Mouse (Mus musculus): ENCODE data around the gene Gucy1b1. TPM values are rescaled to one million over a fixed set of nuclear protein-coding genes. Genes with fewer than 3 reads are reported as not detected.

Gucy1b1 gene
- polyA plus RNA-seq, 1 experiment: 0.37 TPM

GRCm38 (mm10) chr3:82099127-82099526 is 24.6 kb upstream of the Gucy1b1 start:
- no peak overlapping the region for H3K9ac ChIP-seq (ENCODE audit: low read depth, poor library complexity, severe bottlenecking)
- H3K9me3 ChIP-seq (replicated peaks; ENCODE audit: control insufficient read depth, insufficient read depth, low read length, poor library complexity, severe bottlenecking): no peaks in the 10 kb centered on the region
- H3K4me3 ChIP-seq (ENCODE audit: low read depth, low read length): no peak overlapping the region
- no peaks in the 10 kb centered on the region for H3K27me3 ChIP-seq (ENCODE audit: control insufficient read depth, insufficient read depth, low read length, poor library complexity, severe bottlenecking)
- H3K4me1 ChIP-seq (ENCODE audit: control insufficient read depth, insufficient read depth, low read length): no peaks in the 10 kb centered on the region
- no peak overlapping the region for H3K27ac ChIP-seq (ENCODE audit: insufficient read depth, low read length)
- H3K36me3 ChIP-seq (ENCODE audit: control insufficient read depth, insufficient read depth, low read length, poor library complexity, severe bottlenecking): no peaks in the 10 kb centered on the region
- no peak for TF ChIP-seq CTCF (IDR thresholded peaks at IDR 0.05; ENCODE audit: low read depth, low read length)
- no peak for TF ChIP-seq EP300 (IDR thresholded peaks at IDR 0.05; ENCODE audit: insufficient read depth, low read depth, low read length)
- no peak for TF ChIP-seq POLR2A (IDR thresholded peaks at IDR 0.05; ENCODE audit: insufficient read depth, low read length)

- H3K9me3 ChIP-seq (replicated peaks; ENCODE audit: control insufficient read depth, insufficient read depth, low read length, poor library complexity, severe bottlenecking): no peaks in the 10 kb centered on the region
- H3K4me1 ChIP-seq (ENCODE audit: control insufficient read depth, insufficient read depth, low read length): no peaks in the 10 kb centered on the region
- H3K36me3 ChIP-seq (ENCODE audit: control insufficient read depth, insufficient read depth, low read length, poor library complexity, severe bottlenecking): no peaks in the 10 kb centered on the region
- no peak overlapping the region for H3K9ac ChIP-seq (ENCODE audit: low read depth, poor library complexity, severe bottlenecking)
- no peak overlapping the region for H3K4me3 ChIP-seq (ENCODE audit: low read depth, low read length)
- H3K27ac ChIP-seq (ENCODE audit: insufficient read depth, low read length): no peak overlapping the region
- no peaks in the 10 kb centered on the region for H3K27me3 ChIP-seq (ENCODE audit: control insufficient read depth, insufficient read depth, low read length, poor library complexity, severe bottlenecking)
- TF ChIP-seq EP300 (IDR thresholded peaks at IDR 0.05; ENCODE audit: insufficient read depth, low read depth, low read length) (no peak), CTCF (IDR thresholded peaks at IDR 0.05; ENCODE audit: low read depth, low read length) (no peak), POLR2A (IDR thresholded peaks at IDR 0.05; ENCODE audit: insufficient read depth, low read length) (no peak)
Measured at GRCm38 (mm10) chr3:82096801-82097200, 22.3 kb upstream of the Gucy1b1 start.

- H3K4me1 ChIP-seq (ENCODE audit: control insufficient read depth, insufficient read depth, low read length): no peaks in the 10 kb centered on the region
- no peak for TF ChIP-seq POLR2A (IDR thresholded peaks at IDR 0.05; ENCODE audit: insufficient read depth, low read length)
- no peak for TF ChIP-seq EP300 (IDR thresholded peaks at IDR 0.05; ENCODE audit: insufficient read depth, low read depth, low read length)
- no peak for TF ChIP-seq CTCF (IDR thresholded peaks at IDR 0.05; ENCODE audit: low read depth, low read length)
- H3K27me3 ChIP-seq (ENCODE audit: control insufficient read depth, insufficient read depth, low read length, poor library complexity, severe bottlenecking): no peaks in the 10 kb centered on the region
- no peak overlapping the region for H3K9ac ChIP-seq (ENCODE audit: low read depth, poor library complexity, severe bottlenecking)
- no peak overlapping the region for H3K27ac ChIP-seq (ENCODE audit: insufficient read depth, low read length)
- H3K9me3 ChIP-seq (replicated peaks; ENCODE audit: control insufficient read depth, insufficient read depth, low read length, poor library complexity, severe bottlenecking): no peaks in the 10 kb centered on the region
- no peaks in the 10 kb centered on the region for H3K36me3 ChIP-seq (ENCODE audit: control insufficient read depth, insufficient read depth, low read length, poor library complexity, severe bottlenecking)
- peak overlapping the region; percentile 64 for H3K4me3 ChIP-seq (ENCODE audit: low read depth, low read length)
Measured at GRCm38 (mm10) chr3:82073741-82074181, 728 bp downstream of the Gucy1b1 start.

- no peaks in the 10 kb centered on the region for H3K4me1 ChIP-seq (ENCODE audit: control insufficient read depth, insufficient read depth, low read length)
- no peaks in the 10 kb centered on the region for H3K9me3 ChIP-seq (replicated peaks; ENCODE audit: control insufficient read depth, insufficient read depth, low read length, poor library complexity, severe bottlenecking)
- H3K9ac ChIP-seq (ENCODE audit: low read depth, poor library complexity, severe bottlenecking): no peak overlapping the region
- H3K36me3 ChIP-seq (ENCODE audit: control insufficient read depth, insufficient read depth, low read length, poor library complexity, severe bottlenecking): no peaks in the 10 kb centered on the region
- H3K27me3 ChIP-seq (ENCODE audit: control insufficient read depth, insufficient read depth, low read length, poor library complexity, severe bottlenecking): no peaks in the 10 kb centered on the region
- no peak overlapping the region for H3K4me3 ChIP-seq (ENCODE audit: low read depth, low read length)
- no peak overlapping the region for H3K27ac ChIP-seq (ENCODE audit: insufficient read depth, low read length)
- TF ChIP-seq POLR2A (IDR thresholded peaks at IDR 0.05; ENCODE audit: insufficient read depth, low read length): no peak
- no peak for TF ChIP-seq EP300 (IDR thresholded peaks at IDR 0.05; ENCODE audit: insufficient read depth, low read depth, low read length)
- no peak for TF ChIP-seq CTCF (IDR thresholded peaks at IDR 0.05; ENCODE audit: low read depth, low read length)
Measured at GRCm38 (mm10) chr3:82067830-82068229, 6.7 kb downstream of the Gucy1b1 start.

- H3K36me3 ChIP-seq (ENCODE audit: control insufficient read depth, insufficient read depth, low read length, poor library complexity, severe bottlenecking): no peaks in the 10 kb centered on the region
- H3K4me1 ChIP-seq (ENCODE audit: control insufficient read depth, insufficient read depth, low read length): no peaks in the 10 kb centered on the region
- no peak overlapping the region for H3K27ac ChIP-seq (ENCODE audit: insufficient read depth, low read length)
- no peak overlapping the region for H3K4me3 ChIP-seq (ENCODE audit: low read depth, low read length)
- H3K9ac ChIP-seq (ENCODE audit: low read depth, poor library complexity, severe bottlenecking): no peak overlapping the region
- TF ChIP-seq CTCF (IDR thresholded peaks at IDR 0.05; ENCODE audit: low read depth, low read length) (no peak), EP300 (IDR thresholded peaks at IDR 0.05; ENCODE audit: insufficient read depth, low read depth, low read length) (no peak), POLR2A (IDR thresholded peaks at IDR 0.05; ENCODE audit: insufficient read depth, low read length) (no peak)
- H3K9me3 ChIP-seq (replicated peaks; ENCODE audit: control insufficient read depth, insufficient read depth, low read length, poor library complexity, severe bottlenecking): no peaks in the 10 kb centered on the region
- no peaks in the 10 kb centered on the region for H3K27me3 ChIP-seq (ENCODE audit: control insufficient read depth, insufficient read depth, low read length, poor library complexity, severe bottlenecking)
Measured at GRCm38 (mm10) chr3:82061402-82062180, 12.9 kb downstream of the Gucy1b1 start.

- H3K9me3 ChIP-seq (replicated peaks; ENCODE audit: control insufficient read depth, insufficient read depth, low read length, poor library complexity, severe bottlenecking): no peaks in the 10 kb centered on the region
- H3K36me3 ChIP-seq (ENCODE audit: control insufficient read depth, insufficient read depth, low read length, poor library complexity, severe bottlenecking): no peaks in the 10 kb centered on the region
- H3K4me3 ChIP-seq (ENCODE audit: low read depth, low read length): no peak overlapping the region
- no peaks in the 10 kb centered on the region for H3K27me3 ChIP-seq (ENCODE audit: control insufficient read depth, insufficient read depth, low read length, poor library complexity, severe bottlenecking)
- no peaks in the 10 kb centered on the region for H3K4me1 ChIP-seq (ENCODE audit: control insufficient read depth, insufficient read depth, low read length)
- H3K27ac ChIP-seq (ENCODE audit: insufficient read depth, low read length): no peak overlapping the region
- TF ChIP-seq CTCF (IDR thresholded peaks at IDR 0.05; ENCODE audit: low read depth, low read length) (no peak), POLR2A (IDR thresholded peaks at IDR 0.05; ENCODE audit: insufficient read depth, low read length) (no peak), EP300 (IDR thresholded peaks at IDR 0.05; ENCODE audit: insufficient read depth, low read depth, low read length) (no peak)
- no peak overlapping the region for H3K9ac ChIP-seq (ENCODE audit: low read depth, poor library complexity, severe bottlenecking)
Measured at GRCm38 (mm10) chr3:82057201-82057600, 17.3 kb downstream of the Gucy1b1 start.

Data from ES-Bruce4 (cell line).